Mouse (Mus musculus) large intestine, adult 2 months (tissue): ENCODE data around the gene Senp3. TPM values are rescaled to one million over a fixed set of nuclear protein-coding genes. Genes with fewer than 3 reads are reported as not detected.
"Not testable (repeated sequence)": the region's sequence is repeated elsewhere in the genome, so short reads cannot be mapped to it uniquely, and the experiment has no call there.

Source experiments
- DNase-seq: peaks from one replicate; pipeline ENCODE4 v3.0.0-alpha.2; 2012; ENCODE audit warnings: low read depth, low spot score
- WGBS: fragments of 180-500 bp; shearing (Covaris S2); methylation state at CpG from one replicate; pipeline ENCODE4 v1.1.7; 2018; 5-methylcytosine and 5-hydroxymethylcytosine counted together
- polyA plus RNA-seq: library from polyadenylated mRNA; depleted of rRNA; stranded (reverse); fragments of >200 nt; gene quantifications from 2 replicates; pipeline ENCODE4 v1.2.3, GENCODE M21; 2012; rRNA removed

Gene Senp3
- polyA plus RNA-seq, 1 experiment: 43.4 TPM

DNA sequence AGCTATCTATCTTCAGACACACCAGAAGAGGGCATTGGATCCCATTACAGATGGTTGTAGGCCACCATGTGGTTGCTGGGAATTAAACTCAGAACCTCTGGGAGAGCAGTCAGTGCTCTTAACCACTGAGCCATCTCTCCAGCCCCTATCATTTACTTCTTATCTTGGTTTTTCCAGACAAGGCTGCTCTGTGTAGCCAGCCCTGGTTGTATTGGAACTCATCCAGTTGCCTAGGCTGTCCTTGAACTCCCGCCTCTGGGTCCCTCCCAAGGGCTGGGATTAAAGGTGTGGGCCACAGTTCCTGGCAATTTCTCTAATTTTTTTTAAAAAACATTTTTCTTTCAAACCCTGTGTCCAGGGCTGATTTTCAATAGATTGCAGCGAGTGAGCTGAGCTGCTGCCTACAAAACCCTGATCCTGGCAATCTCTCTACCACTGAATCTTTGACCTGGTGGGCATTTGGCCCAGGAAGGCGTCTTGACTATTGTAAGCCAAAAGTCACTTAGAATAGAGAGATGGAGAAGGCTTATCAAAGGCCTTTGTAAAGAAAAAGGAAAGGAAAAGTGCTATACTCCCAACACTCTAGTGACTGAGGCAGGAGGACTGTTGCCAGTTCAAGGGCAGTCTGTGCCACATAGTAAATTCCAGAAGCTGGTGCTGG is 20.5 kb downstream of the Senp3 start:
- DNase-seq: no peak
- WGBS: 22% methylated on average over 3 of the region's 3 CpGs

DNA sequence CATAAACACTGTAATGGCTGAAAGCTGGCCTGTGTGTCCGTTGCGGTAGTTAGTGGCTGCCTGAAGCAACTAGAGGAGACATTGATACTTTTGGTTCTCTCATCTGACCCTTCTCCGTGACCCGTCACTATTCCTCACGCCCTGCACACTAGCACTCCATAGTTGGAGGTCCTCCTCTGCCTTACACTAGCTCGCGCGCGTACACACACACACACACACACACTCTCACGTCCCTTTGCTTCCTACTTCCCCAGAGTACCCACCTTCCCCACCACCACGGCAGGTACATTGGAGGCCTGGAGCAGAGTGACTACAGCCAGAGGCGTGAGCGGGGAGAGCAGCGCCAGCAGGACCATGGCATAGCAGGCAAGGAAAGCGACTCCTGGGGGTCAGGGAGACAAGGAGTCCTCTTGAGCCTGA is 24.4 kb downstream of the Senp3 start:
- 84% methylated on average over 15 of the region's 15 CpGs for WGBS
- no peak for DNase-seq

DNA sequence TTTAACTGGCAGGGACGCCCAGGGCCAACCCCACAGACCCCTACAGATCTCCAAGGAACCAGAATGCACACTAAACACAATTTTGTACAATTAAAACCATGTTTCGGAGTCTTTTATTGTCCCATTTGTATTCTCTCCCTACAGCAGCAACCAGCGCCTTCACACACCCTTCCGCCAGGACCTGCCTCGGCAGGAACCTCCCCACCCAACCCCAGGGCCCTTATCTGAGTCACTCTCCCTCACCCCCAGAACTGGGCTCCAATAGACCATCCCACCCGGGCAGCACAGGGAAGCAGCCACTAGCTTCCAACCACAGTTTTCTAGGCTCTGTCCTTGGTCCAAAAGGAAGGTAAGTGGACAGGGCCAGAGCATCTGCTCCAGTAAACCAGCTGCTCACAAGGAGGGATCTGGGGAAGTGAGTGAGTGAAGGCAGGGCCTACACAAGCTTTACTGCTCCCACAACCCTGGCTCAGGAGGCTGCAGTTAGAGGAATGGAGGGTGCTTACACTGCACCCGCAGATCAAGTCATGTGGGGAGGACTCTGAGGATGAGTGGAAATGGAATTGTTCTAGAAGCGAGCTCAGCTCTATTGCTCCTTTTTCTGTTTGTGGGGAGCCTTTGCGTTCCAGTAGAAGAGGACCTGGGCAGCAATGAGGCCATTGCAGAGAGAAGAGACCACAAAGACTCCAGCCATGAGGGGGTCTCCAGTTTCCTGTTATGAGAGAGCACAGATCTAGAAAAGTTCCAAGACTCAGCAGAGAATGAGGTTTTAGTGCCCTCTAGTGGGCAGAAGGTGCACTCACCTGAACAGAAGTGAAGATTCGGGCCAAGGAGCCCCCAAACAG is 25.0 kb downstream of the Senp3 start:
- DNase-seq: no peak
- 73% methylated on average over 10 of the region's 10 CpGs for WGBS

DNA sequence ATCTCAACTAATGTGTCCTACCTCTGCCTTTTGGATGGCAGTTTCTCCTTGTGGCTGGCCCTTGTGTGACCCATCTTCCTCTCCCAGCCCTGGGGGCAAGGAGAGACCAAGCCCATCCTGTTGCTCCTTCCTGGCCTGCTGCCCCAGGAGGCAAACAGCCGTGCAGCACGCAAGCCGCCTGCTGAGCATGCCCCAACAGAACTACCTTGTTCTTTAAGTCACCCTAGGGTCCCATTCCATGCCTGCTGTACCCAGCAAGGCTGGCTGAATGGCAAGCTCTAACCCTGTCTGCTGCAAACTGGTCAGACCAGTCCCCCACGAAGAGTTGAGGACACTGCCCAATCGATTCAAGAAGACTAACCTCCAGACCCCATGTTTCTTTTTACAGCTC is 25.8 kb downstream of the Senp3 start:
- 65% methylated on average over 5 of the region's 5 CpGs for whole genome bisulfite sequencing
- no peak for DNase-seq

DNA sequence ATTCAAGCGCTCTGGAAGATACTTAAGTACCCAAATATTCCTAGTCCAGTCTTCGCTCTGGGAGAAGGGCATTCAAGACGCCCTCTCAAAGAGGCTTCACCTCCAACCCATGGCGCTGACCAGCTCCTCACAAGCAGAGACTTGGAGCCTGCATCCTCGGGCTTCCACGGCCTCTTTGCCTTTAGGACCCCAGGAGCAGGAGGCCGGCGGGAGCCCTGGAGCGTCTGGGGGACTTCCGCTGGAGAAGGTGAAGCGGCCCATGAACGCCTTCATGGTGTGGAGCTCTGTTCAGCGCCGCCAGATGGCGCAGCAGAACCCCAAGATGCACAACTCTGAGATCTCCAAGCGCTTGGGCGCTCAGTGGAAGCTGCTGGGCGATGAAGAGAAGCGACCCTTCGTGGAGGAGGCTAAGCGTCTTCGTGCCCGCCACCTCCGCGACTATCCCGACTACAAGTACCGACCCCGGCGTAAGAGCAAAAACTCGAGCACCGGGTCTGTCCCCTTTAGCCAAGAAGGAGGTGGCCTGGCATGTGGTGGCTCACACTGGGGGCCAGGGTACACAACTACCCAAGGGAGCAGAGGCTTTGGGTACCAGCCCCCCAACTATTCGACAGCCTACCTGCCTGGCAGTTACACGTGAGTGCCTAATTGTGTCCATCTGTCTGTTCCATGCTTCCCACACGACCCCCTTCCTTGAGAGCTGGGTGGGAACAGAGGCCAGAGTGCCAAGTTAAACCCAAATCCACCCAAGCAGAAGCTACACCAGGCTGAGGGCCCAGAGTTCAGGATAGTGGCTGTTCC is 26.4 kb downstream of the Senp3 start, which contains the start of gene Sox15:
Gene Sox15, plus strand, starts transcription at position 51 of the 801 bp plus-strand sequence.
- DNase-seq: no peak

DNA sequence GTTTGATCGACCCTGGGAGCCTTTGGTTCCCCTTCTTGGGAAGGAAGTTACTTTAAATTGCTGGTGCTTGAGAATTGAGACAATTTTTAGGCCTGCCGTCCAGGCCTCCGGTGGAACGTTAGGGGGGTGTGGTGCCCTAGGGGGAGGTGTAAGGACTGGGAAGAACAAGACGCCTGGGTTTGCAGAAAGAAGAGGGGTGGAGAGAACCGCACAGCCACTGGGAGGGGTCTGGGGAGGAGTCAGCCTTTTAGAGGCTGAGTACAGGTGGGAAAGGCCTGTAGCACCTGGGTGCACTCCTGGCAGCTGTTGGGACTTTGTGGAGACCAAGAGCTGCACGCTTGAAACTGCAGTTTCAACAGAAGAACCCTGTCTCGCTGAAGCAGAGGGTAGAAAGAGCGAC is 27.1 kb downstream of the Senp3 start:
- no peak for DNase-seq
- 40% methylated on average over 9 of the region's 9 CpGs for WGBS

More for the DNA sequence above, 26.4 kb downstream of the Senp3 start, which contains the start of gene Sox15:
- WGBS: 48% methylated on average over 34 of the region's 34 CpGs

DNA sequence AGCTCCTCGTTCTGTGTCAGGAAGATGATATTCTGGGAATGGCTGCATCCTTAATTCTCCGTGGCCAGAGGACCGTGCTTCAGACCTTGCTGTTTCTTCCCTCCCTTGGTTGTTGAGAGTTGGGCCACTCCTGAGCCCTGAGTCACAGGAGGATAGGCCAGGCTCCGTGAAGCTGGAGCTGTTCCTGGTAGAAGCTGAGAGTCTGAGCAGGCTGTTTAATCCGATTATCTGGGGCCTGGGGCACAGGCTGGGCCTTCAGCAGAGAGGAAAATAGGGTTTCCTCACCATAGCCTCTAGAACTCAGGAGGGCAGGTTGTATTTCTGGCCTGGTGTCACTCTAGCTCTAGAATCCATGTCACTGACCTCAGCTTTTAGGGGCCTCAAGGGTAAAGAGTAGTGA is 28.5 kb downstream of the Senp3 start:
- no peak for DNase-seq
- WGBS: 74% methylated on average over 5 of the region's 5 CpGs

DNA sequence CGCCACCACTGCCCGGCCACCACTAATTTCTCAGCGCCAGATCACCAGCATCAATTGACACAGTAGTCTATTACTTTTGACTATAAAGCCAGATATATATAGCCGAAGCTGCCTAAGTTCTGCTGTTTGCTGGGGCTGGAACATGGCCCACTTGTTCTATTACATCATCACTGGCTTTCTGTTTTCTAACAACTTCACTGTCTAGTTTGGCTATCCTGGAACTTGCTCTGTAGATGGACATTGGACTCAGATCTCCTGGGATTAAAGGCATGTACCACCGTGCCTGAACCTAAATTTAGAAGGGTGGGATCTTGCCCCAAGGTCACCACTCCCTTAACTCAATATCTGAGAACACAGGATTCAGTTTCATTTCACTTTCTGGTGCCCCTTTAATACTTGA is 36.0 kb downstream of the Senp3 start:
- no peak for DNase-seq
- 82% methylated on average over 5 of the region's 5 CpGs for WGBS

DNA sequence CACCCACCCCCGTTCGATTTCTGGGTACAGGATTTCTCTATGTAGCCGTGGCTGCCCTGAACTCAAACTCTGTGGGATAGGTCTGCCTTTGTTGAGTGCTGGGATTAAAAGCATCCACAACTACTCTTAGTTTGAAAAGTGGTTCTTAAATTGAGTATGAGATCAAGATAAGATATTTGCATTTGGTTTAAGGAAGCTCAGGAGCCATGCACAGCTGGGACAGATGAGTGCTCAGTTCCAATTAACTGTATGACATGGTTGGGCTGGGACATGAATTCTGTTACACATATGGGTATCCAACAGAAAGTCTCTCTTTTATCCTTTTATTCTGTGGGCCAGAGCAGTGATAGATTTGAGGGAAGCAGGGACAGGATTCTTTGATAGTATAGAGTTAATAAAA is 46.4 kb downstream of the Senp3 start:
- WGBS: 61% methylated on average over 3 of the region's 3 CpGs
- no peak for DNase-seq

DNA sequence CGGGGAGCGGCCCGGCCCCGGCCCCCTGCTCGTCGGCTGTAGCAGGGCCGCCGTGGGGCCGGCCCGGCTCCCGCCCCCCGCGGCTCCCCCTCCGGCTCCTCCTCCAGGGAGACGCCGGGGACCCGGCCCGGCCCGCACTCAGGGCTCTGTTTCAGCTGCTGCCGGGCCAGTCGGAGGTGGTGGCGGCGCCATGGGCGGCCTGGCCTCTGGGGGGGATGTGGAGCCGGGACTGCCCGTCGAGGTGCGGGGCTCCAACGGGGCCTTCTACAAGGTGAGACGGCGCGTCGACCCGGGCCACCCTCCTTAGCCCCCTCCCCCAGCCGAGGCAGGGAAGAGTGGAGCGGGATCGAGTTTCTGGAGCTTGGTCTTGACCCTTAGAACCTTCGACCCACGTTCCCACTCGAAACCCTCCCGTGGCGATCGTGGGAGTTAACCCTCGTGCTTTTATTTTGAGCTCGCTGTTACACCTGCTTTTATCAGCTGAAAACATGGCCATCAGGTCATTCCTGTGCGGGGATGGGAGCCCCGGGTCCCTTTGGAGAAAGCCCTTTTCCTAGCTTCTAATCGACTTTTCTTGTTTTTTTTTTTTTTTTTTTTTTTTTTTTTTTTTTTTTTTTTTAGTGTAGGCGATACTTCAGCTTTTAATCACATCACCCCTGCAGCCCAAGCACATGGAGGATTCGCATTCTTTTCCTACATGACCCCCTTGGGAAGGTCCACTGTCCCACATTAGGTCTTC is 48.6 kb downstream of the Senp3 start:
- under 1% methylated on average over 48 of the region's 50 CpGs for WGBS

DNA sequence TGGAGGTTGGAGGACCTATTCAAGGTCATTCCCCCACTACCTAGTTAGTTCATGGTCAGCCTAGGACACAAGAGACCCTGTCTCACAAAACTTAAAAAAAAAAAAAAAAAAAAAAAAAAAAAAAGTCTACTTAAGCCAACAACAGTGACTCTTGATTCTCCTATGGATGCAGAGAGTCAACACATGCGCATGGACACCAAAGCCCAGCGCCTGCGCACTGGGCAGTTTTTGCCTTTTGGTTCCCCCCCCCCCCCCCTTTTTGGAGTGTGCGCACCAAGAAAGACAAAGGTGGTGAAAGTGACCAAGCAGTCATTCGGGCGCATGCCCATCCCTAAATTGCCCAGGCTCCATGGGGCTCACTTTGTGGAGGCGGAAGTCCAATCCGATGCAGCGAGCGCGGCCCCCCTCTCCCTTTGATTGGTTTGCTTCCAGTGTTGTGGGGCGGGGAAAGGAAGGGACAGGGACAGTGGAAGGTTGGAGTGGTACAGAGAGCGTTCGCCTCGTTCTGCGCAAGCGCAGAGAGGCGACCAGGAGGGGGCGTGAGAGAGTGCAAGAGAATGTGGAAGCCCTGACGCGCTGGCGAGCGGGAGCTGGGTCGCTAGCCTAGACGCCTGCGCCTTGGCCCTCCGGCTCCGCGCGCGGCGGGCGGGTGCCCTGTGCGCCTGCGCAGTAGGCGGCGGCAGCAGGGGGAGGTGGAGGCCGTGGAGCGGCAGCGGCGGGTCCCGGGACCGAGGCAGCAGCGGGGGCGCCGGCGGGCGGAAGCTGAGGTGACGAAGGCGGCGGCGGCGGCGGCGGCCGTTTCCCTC is 49.4 kb downstream of the Senp3 start, which contains the start of gene Fxr2:
Gene Fxr2, plus strand, starts transcription at position 707 of the 806 bp plus-strand sequence.
- WGBS: under 1% methylated on average over 55 of the region's 56 CpGs

More for the DNA sequence above, 48.6 kb downstream of the Senp3 start:
- no peak for DNase-seq

DNA sequence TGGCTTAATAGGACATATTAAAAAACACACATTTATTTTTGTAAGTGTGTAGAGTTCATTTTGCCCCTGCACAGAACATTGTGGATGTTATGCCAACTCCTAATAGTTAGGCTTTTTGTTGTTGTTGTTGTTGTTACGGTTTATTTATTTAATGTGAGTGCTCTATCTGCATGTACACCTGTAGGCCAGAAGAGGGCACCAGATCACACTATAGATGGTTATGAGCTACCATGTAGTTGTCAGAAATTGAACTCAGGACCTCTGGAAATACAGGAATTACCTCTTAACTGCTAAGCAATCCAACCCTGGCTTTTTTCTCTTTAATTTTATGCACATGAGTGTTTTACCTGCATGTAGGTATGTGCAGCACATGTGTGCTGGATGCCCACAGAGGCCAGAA is 52.1 kb downstream of the Senp3 start:
- DNase-seq: no peak
- WGBS: 62% methylated on average over 1 of the region's 1 CpGs

More for the DNA sequence above, 49.4 kb downstream of the Senp3 start, which contains the start of gene Fxr2:
- DNase-seq: peak; percentile 100

DNA sequence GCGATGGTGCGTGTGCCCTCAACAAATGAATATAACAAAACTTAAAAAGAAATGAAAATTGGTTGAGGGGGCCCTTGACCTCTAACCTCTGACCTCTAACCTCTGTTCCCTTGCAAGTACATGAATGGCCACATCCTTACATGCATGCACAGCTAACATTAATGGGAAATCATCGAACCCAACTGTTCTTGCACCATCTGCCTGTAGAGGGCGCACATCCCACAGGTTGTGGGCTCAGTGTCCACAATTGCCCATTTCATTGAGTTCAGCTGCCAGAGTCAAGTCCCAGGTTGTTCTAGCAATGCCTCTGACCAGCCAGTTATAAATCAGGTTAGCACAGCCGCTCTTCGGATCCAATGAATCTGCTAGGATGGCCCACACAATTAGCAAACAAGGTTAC is 53.6 kb downstream of the Senp3 start:
- peak; percentile 70 for DNase-seq
- 35% methylated on average over 6 of the region's 6 CpGs for WGBS

DNA sequence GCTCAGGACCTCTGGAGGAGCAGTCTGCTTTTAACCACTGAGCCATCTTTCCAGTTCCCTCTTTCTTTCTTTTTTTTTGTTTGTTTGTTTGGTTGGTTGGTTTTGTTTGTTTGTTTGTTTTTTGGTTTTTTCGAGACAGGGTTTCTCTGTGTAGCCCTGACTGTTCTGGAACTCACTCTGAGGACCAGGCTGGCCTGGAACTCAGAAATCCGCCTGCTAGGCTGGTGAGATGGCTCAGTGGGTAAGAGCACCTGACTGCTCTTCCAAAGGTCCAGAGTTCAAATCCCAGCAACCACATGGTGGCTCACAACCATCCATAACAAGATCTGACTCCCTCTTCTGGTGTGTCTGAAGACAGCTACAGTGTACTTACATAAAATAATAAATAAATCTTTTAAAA is 57.5 kb downstream of the Senp3 start:
- DNase-seq: not testable (repeated sequence)
- WGBS: 72% methylated on average over 2 of the region's 2 CpGs

Other genes with a start within 250 kb of the Senp3 start
- 0.12 and 0.29 TPM in 2 replicates for gene Dnah2, start 133.0 kb downstream of the Senp3 start, polyA plus RNA-seq
- 1.1 and 2.1 TPM in 2 replicates for gene Efnb3, start 121.9 kb downstream of the Senp3 start, polyA plus RNA-seq
- 24.8 and 28.7 TPM in 2 replicates for gene Wrap53, start 101.8 kb downstream of the Senp3 start, polyA plus RNA-seq
- 80.8 and 93.2 TPM in 2 replicates for gene Trp53, start 101.7 kb downstream of the Senp3 start, polyA plus RNA-seq
- gene Atp1b2, start 76.1 kb downstream of the Senp3 start, polyA plus RNA-seq: 4.1 and 5.6 TPM in 2 replicates
- gene Shbg, start 64.2 kb downstream of the Senp3 start, polyA plus RNA-seq: not detected in 2 replicates
- gene Sat2, start 60.1 kb downstream of the Senp3 start, polyA plus RNA-seq: 1.9 and 2.7 TPM in 2 replicates
- 29.6 and 35.8 TPM in 2 replicates for gene Fxr2, start 49.1 kb downstream of the Senp3 start, polyA plus RNA-seq
- gene Sox15, start 26.8 kb downstream of the Senp3 start, polyA plus RNA-seq: 0.18 TPM in 1 of 2 replicates, not detected in the other
- gene Mpdu1, start 19.4 kb downstream of the Senp3 start, polyA plus RNA-seq: 147 and 171 TPM in 2 replicates
- gene Cd68, start 15.9 kb downstream of the Senp3 start, polyA plus RNA-seq: 20.2 and 20.6 TPM in 2 replicates
- gene Eif4a1, start 9.7 kb downstream of the Senp3 start, polyA plus RNA-seq: 354 and 356 TPM in 2 replicates
- gene Tnfsf13, start 3.7 kb upstream of the Senp3 start, polyA plus RNA-seq: 14.4 and 16.2 TPM in 2 replicates
- 13.1 and 13.8 TPM in 2 replicates for gene Tnfsf12, start 13.8 kb upstream of the Senp3 start, polyA plus RNA-seq
- 2.3 and 2.8 TPM in 2 replicates for gene Tnfsfm13, start 14.0 kb upstream of the Senp3 start, polyA plus RNA-seq
- gene Polr2a, start 76.6 kb upstream of the Senp3 start, polyA plus RNA-seq: 17.5 and 33.3 TPM in 2 replicates
- 0.07 TPM in 1 of 2 replicates, not detected in the other for gene Slc35g3, start 79.9 kb upstream of the Senp3 start, polyA plus RNA-seq
- gene Zbtb4, start 83.8 kb upstream of the Senp3 start, polyA plus RNA-seq: 7.5 and 10.7 TPM in 2 replicates
- 7.3 and 10.3 TPM in 2 replicates for gene Chrnb1, start 113.9 kb upstream of the Senp3 start, polyA plus RNA-seq
- 2.8 and 4.4 TPM in 2 replicates for gene Fgf11, start 119.8 kb upstream of the Senp3 start, polyA plus RNA-seq
- gene Tmem102, start 123.5 kb upstream of the Senp3 start, polyA plus RNA-seq: 38.7 and 39.1 TPM in 2 replicates
- gene Gm39566, start 133.2 kb upstream of the Senp3 start, polyA plus RNA-seq: not detected in 2 replicates
- gene Spem2, start 136.4 kb upstream of the Senp3 start, polyA plus RNA-seq: not detected in 2 replicates
- gene Spem1, start 140.1 kb upstream of the Senp3 start, polyA plus RNA-seq: 0.12 TPM in 1 of 2 replicates, not detected in the other
- 5.1 and 7.0 TPM in 2 replicates for gene Nlgn2, start 155.7 kb upstream of the Senp3 start, polyA plus RNA-seq
- gene Tmem256, start 156.4 kb upstream of the Senp3 start, polyA plus RNA-seq: 194 and 208 TPM in 2 replicates
- gene Plscr3, start 164.3 kb upstream of the Senp3 start, polyA plus RNA-seq: 31.6 and 36.1 TPM in 2 replicates
- gene Tnk1, start 176.6 kb upstream of the Senp3 start, polyA plus RNA-seq: 28.8 and 34.4 TPM in 2 replicates
- not detected in 2 replicates for gene Tmem95, start 195.9 kb upstream of the Senp3 start, polyA plus RNA-seq
- 1.8 and 3.0 TPM in 2 replicates for gene Kctd11, start 199.3 kb upstream of the Senp3 start, polyA plus RNA-seq
- gene Acap1, start 213.5 kb upstream of the Senp3 start, polyA plus RNA-seq: 16.1 and 16.4 TPM in 2 replicates
- gene 2810408A11Rik, start 218.9 kb upstream of the Senp3 start, polyA plus RNA-seq: 3.0 and 3.8 TPM in 2 replicates
- 24.4 and 36.7 TPM in 2 replicates for gene Neurl4, start 219.0 kb upstream of the Senp3 start, polyA plus RNA-seq
- gene Gps2, start 231.8 kb upstream of the Senp3 start, polyA plus RNA-seq: 69.2 and 79.9 TPM in 2 replicates
- 619 and 694 TPM in 2 replicates for gene Eif5a, start 239.9 kb upstream of the Senp3 start, polyA plus RNA-seq